Mouse (Mus musculus) cerebellum, postnatal 14 days (tissue): ENCODE results near the gene Samd10.

ENCODE experiments used
- DNase-seq, 2 experiments: peaks; one replicate each; pipeline ENCODE4 v3.0.0; 2021; ENCODE audit warnings: mixed read lengths in 2 of 2

Samd10 gene

DNA sequence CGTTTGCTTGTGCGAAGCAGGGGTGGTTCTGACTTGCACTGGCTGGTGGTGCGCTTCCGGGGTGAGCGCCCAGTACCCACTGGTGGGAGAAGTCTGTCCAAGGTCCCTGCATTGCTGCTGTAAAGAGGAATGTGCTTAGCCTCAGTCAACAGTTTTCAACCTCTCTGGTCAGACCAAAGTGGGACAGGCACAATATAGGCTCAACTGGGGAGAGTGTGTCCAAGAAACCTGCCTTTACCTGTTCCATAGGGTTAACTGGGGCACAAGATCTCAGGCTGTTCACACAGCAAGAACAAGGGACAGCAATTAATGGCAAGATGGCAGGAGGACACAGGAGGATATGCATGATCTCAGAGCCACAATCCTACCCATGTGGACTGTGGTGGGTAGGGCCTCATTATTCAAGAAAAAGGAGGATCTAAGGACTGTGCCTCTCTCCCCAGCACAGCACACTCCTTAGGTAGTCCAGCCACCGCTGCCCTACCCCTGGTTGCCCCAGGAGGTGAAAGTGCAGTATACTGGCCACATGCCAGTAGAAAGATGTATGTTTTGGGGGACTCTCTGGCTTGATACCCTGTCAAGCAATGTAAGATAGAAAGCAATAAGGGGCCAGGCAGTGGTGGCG, 24.0 kb downstream of the Samd10 start:
- DNase-seq: peak in 1 of 2 experiments; percentile 7

DNA sequence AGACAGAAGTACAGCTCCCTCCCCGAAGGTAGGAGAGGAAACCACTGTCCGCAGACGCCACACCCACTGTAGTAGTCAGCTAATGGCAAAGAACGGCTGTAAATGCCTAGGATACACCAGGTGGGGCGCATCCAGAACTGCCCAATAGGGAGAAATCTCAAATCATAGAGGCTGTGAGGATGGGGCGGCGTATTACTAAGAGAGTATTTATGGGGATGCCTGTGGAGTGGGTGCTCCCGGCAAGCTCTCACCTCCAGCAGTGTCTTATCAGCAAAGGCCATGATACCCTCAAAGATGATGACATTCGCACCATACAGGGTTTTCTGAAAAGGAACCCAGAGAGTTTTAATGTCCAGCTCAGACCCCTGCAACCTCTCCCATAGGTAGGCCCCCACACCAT, 25.1 kb downstream of the Samd10 start:
- DNase-seq: peak in 1 of 2 experiments; percentile 2

DNA sequence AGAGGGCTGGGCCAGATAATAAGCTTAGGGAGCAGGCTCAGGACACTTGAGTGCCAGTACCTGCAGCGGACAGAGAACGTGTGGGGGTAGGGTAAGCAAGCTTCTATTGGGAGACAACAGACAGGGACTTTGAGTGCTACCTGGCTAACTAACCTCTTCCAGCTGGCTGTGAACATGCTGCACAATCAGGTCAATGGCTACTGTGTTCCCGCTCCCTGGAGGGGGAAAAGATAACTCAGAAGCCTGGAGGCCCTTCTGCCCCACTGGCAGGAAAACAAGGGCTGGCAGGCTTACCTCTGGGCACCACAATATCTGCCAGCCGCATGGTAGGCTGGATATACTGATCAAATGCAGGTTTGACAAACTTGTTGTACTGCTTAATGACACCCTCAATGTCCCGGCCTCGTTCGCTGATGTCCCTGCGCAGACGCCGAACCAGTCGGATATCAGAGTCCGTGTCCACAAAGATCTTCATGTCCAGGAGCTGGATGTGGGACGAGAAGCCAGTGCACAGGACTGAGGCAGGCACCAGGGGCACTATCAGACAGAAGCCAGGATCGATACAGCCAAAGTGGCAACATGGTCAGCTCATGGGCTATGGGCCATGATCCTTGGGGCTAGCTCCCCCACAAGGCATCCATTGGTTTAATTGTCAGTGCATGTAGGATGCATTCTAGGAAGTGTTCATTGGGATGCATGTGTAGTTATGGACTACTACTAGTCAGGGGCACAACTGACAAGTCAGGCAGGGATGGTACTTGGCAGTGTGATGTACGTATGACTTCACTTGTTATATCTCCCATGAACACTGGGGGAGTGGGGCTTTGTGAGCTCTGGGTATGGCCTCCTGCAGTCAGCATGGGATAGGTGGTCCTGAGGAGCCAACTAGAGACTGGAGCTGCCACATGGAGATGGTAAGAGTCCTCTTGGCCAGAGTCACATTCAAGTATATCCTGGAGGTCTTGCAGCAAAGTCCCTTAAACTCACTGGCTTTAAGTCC, 25.8 kb downstream of the Samd10 start:
- DNase-seq: peak; percentile 65 to 73

DNA sequence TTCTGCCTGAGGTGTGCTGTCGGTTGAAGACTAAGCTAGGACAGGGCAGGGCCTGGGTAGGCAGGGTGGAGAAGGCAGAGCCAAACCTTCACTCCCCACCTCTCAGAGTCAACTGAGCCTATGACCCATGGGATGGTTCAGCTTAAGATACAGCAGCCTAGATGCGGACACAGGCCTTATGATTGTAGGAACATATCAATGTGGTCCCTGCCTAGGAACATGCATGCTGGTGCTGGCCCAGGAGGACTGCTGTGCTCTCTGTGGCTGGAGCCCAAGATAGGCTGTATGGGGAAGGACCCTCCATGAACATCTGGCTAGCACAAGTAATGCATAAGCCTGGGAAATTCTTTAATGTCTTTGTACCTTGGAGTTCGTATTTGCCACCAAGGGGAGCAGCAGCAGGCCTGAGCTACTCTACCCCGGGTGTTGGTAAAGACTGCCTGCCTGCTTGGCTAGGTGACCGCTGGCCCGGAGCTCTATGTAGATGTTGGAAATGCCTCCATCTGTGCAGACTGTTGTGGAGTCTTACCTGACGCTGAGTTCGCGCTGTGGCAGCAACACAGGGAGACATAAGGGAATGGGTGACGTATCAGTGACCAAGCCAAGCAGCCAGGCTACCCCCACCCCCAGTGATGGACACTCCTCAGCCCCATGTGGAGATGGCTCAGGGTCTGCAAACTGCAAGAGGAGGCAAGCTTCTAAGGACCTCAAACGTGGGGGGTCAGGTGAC, 26.9 kb downstream of the Samd10 start:
- peak in 1 of 2 experiments; percentile 44 for DNase-seq

DNA sequence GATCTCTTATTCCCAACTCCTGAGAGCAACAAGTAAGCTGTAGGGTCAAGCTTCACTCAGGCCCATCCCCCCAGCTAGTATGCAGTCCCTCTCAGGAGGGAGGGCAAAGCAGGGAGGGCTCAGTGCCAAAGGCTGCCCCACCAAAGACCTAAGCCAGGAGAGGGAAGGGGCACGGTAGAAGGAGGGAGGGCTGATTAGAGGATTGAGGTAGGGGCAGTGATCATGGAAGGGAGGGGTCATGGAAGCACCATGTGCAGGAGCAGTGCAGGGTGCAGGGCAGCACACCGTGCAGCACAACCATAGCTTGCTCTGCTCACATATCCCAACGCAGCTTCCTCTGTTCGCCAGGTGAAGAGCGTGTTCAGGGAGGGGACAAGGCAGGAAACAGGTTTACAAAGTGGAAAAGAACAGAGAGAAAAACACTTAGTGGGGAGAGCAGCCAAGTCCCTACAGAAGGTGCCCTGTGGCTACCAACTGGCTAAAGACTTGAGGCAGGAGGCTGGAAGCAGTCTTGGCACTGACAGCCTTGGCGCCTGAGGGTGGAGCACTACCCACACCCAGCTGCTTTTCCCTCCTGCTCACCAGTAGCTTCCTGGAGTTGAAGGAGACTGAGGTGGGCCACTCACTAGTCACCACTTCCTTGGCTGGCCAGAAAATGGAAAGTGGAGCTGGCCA, 28.0 kb downstream of the Samd10 start:
- peak; percentile 78 to 80 for DNase-seq

DNA sequence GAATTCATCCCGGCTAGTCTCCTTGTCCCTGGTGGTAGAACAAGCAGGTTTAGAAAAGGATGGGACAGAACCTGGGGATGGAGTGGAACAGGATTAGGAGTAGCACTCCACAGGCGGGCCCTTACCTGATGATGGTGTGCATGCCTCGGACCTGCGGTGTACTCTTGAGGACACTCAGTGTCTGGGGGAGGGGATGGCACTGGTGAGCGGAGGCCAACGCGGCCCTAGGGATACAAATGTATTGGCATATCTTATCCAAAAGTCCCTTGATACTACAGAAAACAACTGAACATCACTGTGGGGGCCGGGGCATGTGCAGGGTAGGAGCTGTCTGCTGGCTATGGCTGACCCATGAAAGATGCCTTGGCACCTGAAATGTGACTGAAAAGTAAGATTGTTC, 28.6 kb downstream of the Samd10 start:
- no peak for DNase-seq

DNA sequence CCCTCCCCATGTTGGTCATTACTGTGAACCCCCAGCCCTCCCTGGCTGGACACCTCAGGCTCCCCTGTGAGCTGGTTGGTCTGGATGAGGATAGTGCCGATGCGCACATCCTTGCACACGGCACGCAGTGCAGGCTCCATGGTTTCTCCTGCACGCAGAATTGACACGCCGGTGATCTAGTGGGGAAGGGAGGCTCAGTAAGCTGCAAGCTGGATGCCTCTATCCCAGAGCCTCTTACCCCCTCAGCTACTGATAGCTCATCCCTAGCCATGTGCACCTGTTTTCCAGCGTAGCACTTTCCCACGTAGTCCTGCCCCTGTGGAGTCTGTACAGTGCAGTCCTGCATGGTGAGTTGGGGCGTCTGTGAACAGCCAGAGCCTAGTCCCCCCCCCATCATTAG, 29.2 kb downstream of the Samd10 start:
- no peak for DNase-seq

DNA sequence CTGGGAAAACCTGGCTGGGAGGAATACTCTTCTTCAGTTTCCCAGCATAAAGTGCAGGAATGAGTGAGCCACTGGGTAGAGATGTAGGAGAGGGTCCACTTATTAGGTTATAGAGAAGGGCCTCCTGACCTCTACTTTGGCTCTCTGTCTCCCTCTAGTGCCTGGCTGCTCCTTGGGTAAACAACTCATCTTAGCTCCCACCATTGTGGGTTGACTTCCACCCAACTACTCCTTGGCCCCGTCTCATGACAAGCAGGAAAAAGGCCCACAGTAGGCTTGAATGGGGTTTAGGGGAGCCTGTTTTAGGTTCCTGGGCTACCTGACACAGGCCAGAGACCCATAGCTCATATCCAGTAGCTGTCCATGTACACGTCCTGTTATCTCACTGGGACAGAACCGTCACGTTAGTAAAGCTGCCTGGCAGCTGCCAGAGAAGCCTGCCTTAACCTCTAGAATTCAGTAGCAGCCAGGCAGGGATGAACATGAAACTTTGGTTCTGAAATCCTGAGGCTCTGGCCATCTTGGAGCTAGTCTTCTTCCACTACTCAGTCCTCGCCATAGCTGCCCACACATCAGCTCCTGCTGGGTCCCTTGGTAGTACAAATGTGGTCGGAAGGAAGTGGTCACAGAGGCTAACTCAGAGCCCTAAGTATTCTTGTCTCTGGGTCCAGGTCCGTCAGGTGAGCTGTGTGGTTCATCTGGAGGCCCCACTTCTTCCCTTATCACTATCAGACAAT, 30.6 kb downstream of the Samd10 start:
- peak; percentile 59 to 79 for DNase-seq

DNA sequence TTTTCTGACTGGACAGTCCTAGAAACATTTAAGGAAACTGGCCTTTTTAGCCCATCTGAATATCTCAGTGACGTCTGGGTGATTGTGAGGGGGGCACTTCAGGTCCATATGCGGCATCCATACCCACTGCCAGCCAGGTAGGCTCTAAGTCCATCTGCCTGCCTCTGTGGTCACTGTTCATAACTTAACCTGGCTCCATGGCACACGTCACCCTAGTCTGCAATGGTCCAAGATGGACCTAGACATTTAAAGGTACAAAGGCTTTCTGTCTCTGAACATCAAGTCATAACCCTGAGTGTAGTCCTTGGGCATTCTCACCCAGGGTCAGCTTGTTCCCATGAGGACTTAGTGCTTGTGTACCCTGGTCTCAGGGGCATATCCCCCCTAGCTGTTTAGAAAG, 31.7 kb downstream of the Samd10 start:
- no peak for DNase-seq

DNA sequence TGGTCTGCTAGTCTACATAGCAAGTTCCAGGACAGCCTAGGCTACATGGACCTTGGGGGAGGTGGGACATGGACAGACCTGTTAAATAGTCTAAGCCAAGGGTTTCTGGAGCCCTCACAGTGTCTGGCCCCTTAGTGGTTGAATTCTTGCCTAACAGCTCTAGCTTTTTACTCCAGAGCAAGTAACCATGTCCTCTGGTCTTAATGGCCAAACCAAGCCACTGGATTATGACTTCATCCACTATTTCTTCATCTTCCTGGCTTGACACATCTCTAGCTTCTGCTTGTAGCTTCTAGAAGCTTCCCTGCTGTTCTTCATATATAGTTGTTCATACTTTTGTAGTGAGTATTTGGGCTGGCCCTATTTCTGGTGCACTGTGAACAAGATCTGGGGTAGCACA, 45.2 kb downstream of the Samd10 start:
- DNase-seq: no peak

DNA sequence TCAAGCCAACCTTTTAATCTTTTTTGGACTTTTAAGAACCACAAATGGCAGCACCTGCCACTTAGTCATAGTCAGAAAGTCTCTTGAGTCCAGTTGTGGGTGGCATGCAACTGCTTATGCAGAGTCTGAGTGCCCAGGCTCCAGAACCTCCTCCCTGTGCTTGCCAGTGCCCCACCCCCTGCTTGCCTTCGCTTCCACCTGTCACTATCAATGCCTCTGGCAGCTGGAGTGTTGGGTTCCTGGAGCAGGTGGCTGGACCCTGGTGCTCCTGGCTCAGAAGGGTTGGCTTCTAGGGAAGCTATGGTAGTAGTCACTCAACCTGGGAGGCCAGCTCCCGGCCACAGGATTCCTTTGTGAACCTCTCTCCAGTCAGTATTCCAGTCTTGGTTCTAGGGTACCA, 48.8 kb downstream of the Samd10 start:
- DNase-seq: no peak

DNA sequence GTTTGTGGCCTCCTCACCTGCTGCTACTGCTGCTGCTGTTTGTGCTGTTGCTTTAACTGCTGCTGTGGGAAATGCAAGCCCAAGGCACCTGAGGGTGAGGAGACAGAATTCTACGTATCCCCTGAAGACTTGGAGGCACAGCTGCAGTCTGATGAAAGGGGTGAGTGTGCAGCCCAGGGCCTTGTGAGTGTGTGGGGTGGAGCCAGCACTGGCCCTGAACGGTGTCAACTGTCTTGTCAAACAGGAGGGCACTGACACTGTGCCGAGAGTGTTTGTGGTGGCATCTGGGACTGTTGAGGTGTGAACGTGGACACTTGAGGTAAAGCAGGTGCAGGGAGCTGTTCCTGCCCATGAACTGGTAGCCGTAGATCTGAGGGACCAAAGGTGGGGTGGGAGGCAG, 50.3 kb downstream of the Samd10 start:
- no peak for DNase-seq

DNA sequence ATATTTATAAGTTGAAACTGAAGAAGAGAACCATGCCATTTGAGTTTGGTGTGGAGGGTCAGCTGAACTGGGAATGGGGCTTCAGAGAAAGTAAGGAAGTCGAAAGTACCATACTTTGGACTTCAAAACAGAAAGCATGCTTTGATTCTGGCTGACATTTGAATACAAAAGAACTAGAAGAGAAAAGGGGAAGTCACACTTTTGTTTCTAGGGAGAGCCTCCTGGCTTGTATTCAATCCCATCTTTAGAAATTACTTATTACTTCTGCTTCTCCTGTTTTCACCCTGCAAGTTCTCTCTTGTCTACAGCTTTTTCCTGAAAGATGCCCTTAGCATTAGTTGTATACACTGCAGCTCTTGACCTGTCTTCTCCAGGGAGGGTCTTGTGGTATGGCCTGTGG, 50.8 kb downstream of the Samd10 start:
- no peak for DNase-seq

DNA sequence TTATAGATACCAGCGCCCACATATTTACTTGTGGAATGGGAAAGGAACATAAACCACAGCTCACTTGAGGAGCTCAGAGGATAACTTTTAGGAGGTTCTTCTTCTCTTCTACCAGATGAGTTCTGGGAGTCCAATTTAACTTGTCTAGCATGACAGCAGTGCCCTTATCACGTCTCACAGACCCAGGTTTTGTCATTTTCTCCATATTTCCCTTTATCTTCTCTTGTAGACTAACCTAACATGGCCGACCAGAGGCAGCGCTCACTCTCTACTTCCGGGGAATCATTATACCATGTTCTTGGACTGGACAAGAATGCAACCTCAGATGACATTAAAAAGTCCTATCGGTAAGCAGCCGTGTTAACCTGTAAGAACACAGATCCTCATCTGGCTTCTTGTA, 52.9 kb downstream of the Samd10 start:
- DNase-seq: no peak
